Mouse (Mus musculus): ENCODE data around the gene Agmo.

The Agmo gene

GRCm38 (mm10) chr12:37241566-37242021, at the start of gene Agmo:
Agmo (plus strand) TSS chr12:37241641.
- no peak for DNase-seq (ENCODE audit: low read depth)

- DNase-seq (ENCODE audit: low read depth): no peak
Observed at GRCm38 (mm10) chr12:37231119-37231518, 10.3 kb upstream of the Agmo start.

- DNase-seq (ENCODE audit: low read depth): no peak
Observed at GRCm38 (mm10) chr12:37240975-37241565, 371 bp upstream of the Agmo start.

GRCm38 (mm10) chr12:37242484-37242883, 1.0 kb downstream of the Agmo start:
- DNase-seq (ENCODE audit: low read depth): no peak

- no peak for DNase-seq (ENCODE audit: low read depth)
Observed at GRCm38 (mm10) chr12:37244876-37245275, 3.4 kb downstream of the Agmo start.

GRCm38 (mm10) chr12:37251688-37252087, 10.2 kb downstream of the Agmo start:
- no peak for DNase-seq (ENCODE audit: low read depth)

GRCm38 (mm10) chr12:37257099-37257498, 15.7 kb downstream of the Agmo start:
- DNase-seq (ENCODE audit: low read depth): no peak

GRCm38 (mm10) chr12:37259771-37260528, 18.5 kb downstream of the Agmo start:
- DNase-seq (ENCODE audit: low read depth): no peak

- no peak for DNase-seq (ENCODE audit: low read depth)
Observed at GRCm38 (mm10) chr12:37263685-37264084, 22.2 kb downstream of the Agmo start.

GRCm38 (mm10) chr12:37268636-37269152, 27.3 kb downstream of the Agmo start:
- no peak for DNase-seq (ENCODE audit: low read depth)

- no peak for DNase-seq (ENCODE audit: low read depth)
Observed at GRCm38 (mm10) chr12:37272660-37273059, 31.2 kb downstream of the Agmo start.

- no peak for DNase-seq (ENCODE audit: low read depth)
Observed at GRCm38 (mm10) chr12:37273964-37274657, 32.7 kb downstream of the Agmo start.

- DNase-seq (ENCODE audit: low read depth): no peak
Observed at GRCm38 (mm10) chr12:37274658-37275019, 33.2 kb downstream of the Agmo start.

GRCm38 (mm10) chr12:37306956-37307466, 65.6 kb downstream of the Agmo start:
- DNase-seq (ENCODE audit: low read depth): no peak

- no peak for DNase-seq (ENCODE audit: low read depth)
Observed at GRCm38 (mm10) chr12:37310786-37311185, 69.3 kb downstream of the Agmo start.

- no peak for DNase-seq (ENCODE audit: low read depth)
Observed at GRCm38 (mm10) chr12:37322860-37323259, 81.4 kb downstream of the Agmo start.

- no peak for DNase-seq (ENCODE audit: low read depth)
Observed at GRCm38 (mm10) chr12:37334987-37335386, 93.5 kb downstream of the Agmo start.

GRCm38 (mm10) chr12:37344225-37344624, 102.8 kb downstream of the Agmo start:
- no peak for DNase-seq (ENCODE audit: low read depth)

- DNase-seq (ENCODE audit: low read depth): no peak
Observed at GRCm38 (mm10) chr12:37345696-37346095, 104.3 kb downstream of the Agmo start.

- no peak for DNase-seq (ENCODE audit: low read depth)
Observed at GRCm38 (mm10) chr12:37392316-37392715, 150.9 kb downstream of the Agmo start.

- DNase-seq (ENCODE audit: low read depth): no peak
Observed at GRCm38 (mm10) chr12:37402541-37402940, 161.1 kb downstream of the Agmo start.

GRCm38 (mm10) chr12:37426350-37426749, 184.9 kb downstream of the Agmo start:
- no peak for DNase-seq (ENCODE audit: low read depth)

- no peak for DNase-seq (ENCODE audit: low read depth)
Observed at GRCm38 (mm10) chr12:37426750-37427149, 185.3 kb downstream of the Agmo start.

All from c-Kit-positive CD71-positive TER-119-negative erythroid progenitor cells, embryonic 14.5 days (primary cell).